20 mouse cellular contexts compared by ENCODE assay signal in genomic region chr5:125485031-125485778, GRCm38 (mm10). TPM values are rescaled to one million over a fixed set of nuclear protein-coding genes. Genes with fewer than 3 reads are reported as not detected.
DNase-seq lines count a peak whose midpoint lies in the region; ATAC-seq and TF ChIP-seq lines count a peak whose summit lies in the region.
"Had no signal": no experiment of that assay in that cellular context is flagged by ENCODE, and none has a peak within 500 bp of the region (broad histone marks: within the 10 kb centered on the region; RNA-seq: fewer than 3 reads in every experiment).

No protein-coding gene starts in this region.

- H3K4me2 ChIP-seq in heart, embryonic 11.5 days = no peak overlapping the region
- H3K4me2 ChIP-seq in lung, postnatal 0 days (replicated peaks; ENCODE audit: low read depth, low read length) = no peak overlapping the region
- H3K4me2 ChIP-seq in liver, postnatal 0 days (ENCODE audit: low read depth, low read length) = no peak overlapping the region
- H3K4me2 ChIP-seq: heart, embryonic 13.5 days had no signal

- H3K36me3 ChIP-seq in heart, embryonic 11.5 days (ENCODE audit: control insufficient read depth, insufficient read depth, low read length) = peaks cover 8% of the 10 kb centered on the region
- H3K36me3 ChIP-seq in lung, postnatal 0 days (ENCODE audit: insufficient read depth, low read length) = no peaks in the 10 kb centered on the region
- peaks cover 24% of the 10 kb centered on the region for H3K36me3 ChIP-seq in liver, postnatal 0 days (replicated peaks; ENCODE audit: insufficient read depth, low read length)

- WGBS in heart, embryonic 11.5 days (ENCODE audit: insufficient replicate concordance) = 89% methylated on average over 4 of the region's 4 CpGs
- WGBS in lung, postnatal 0 days = 88% methylated on average over 4 of the region's 4 CpGs
- WGBS in liver, postnatal 0 days (ENCODE audit: insufficient replicate concordance) = 89% methylated on average over 4 of the region's 4 CpGs

- no peaks in the 10 kb centered on the region for H3K9me3 ChIP-seq in heart, embryonic 11.5 days (replicated peaks; ENCODE audit: control insufficient read depth, low read length)
- H3K9me3 ChIP-seq in lung, postnatal 0 days (ENCODE audit: low read length) = no peaks in the 10 kb centered on the region
- no peaks in the 10 kb centered on the region for H3K9me3 ChIP-seq in liver, postnatal 0 days (ENCODE audit: low read length)
- H3K9me3 ChIP-seq: heart, embryonic 13.5 days had no signal

- TF ChIP-seq EP300 in lung, postnatal 0 days (IDR thresholded peaks at IDR 0.05) = no peak
- no peak for TF ChIP-seq EP300 in liver, postnatal 0 days (IDR thresholded peaks at IDR 0.05; ENCODE audit: low read depth)

- no peaks in the 10 kb centered on the region for H3K27me3 ChIP-seq in heart, embryonic 11.5 days (ENCODE audit: control insufficient read depth, insufficient read depth, low read length)
- H3K27me3 ChIP-seq in lung, postnatal 0 days (replicated peaks; ENCODE audit: insufficient read depth, low read length) = no peaks in the 10 kb centered on the region
- no peaks in the 10 kb centered on the region for H3K27me3 ChIP-seq in liver, postnatal 0 days (ENCODE audit: insufficient read depth, low read length)
- H3K27me3 ChIP-seq: heart, embryonic 13.5 days; Patski had no signal

- no peak for ATAC-seq in heart, embryonic 11.5 days (replicated peaks; ENCODE audit: insufficient number of reproducible peaks, low FRiP score, low TSS enrichment)
- peak; percentile 21; the same call in 1 of the 2 replicates for ATAC-seq in lung, postnatal 0 days
- peak; percentile 35; the same call in 1 of the 2 replicates for ATAC-seq in liver, postnatal 0 days
- ATAC-seq: activated CD4-positive, CD25-positive, alpha-beta regulatory T cell, adult 4 months; forebrain, embryonic 14.5 days; Patski had no signal

- no peaks in the 10 kb centered on the region for H3K4me1 ChIP-seq in heart, embryonic 11.5 days (ENCODE audit: control insufficient read depth, insufficient read depth, low read length)
- no peaks in the 10 kb centered on the region for H3K4me1 ChIP-seq in lung, postnatal 0 days (ENCODE audit: insufficient read depth, low read depth, low read length)
- peaks cover 11% of the 10 kb centered on the region for H3K4me1 ChIP-seq in liver, postnatal 0 days (ENCODE audit: insufficient read depth)

- TF ChIP-seq CTCF in lung, postnatal 0 days (IDR thresholded peaks at IDR 0.05) = no peak
- no peak for TF ChIP-seq CTCF in liver, postnatal 0 days (IDR thresholded peaks at IDR 0.05; ENCODE audit: low read depth)

- no peak overlapping the region for H3K9ac ChIP-seq in heart, embryonic 11.5 days (ENCODE audit: low read depth, low read length)
- H3K9ac ChIP-seq in lung, postnatal 0 days (replicated peaks; ENCODE audit: low read depth) = no peak overlapping the region
- H3K9ac ChIP-seq in liver, postnatal 0 days (replicated peaks) = no peak overlapping the region
- H3K9ac ChIP-seq: heart, embryonic 13.5 days had no signal

- DNase-seq in heart, adult 11 months = peak; percentile 88
- DNase-seq in lung, postnatal 0 days (ENCODE audit: low spot score) = no peak
- no peak for DNase-seq in lung, postnatal 4 days
- peak; percentile 85 for DNase-seq in adipocyte (ENCODE audit: low spot score)
- DNase-seq in liver, postnatal 0 days = no peak
- no peak for DNase-seq in layer of hippocampus, postnatal 14 days (ENCODE audit: low spot score in 2 of 2)
- DNase-seq in adrenal gland, postnatal 10 days = no peak
- DNase-seq: cerebellum, adult 11 months; cerebellum, postnatal 36 days; gastrocnemius, postnatal 36 days; heart, postnatal 4 days; left cerebral cortex, postnatal 4 days; lung, adult 18-20 months; thymus, postnatal 36 days had no signal

- no peak overlapping the region for H3K4me3 ChIP-seq in heart, embryonic 11.5 days (ENCODE audit: low read depth, low read length)
- no peak overlapping the region for H3K4me3 ChIP-seq in lung, postnatal 0 days (ENCODE audit: low read depth, low read length)
- H3K4me3 ChIP-seq in liver, postnatal 0 days (ENCODE audit: low read depth, low read length) = no peak overlapping the region
- H3K4me3 ChIP-seq: erythroblast, embryonic 14.5 days; heart, embryonic 13.5 days had no signal

- H3K27ac ChIP-seq in heart, embryonic 11.5 days (ENCODE audit: low read depth, low read length) = no peak overlapping the region
- no peak overlapping the region for H3K27ac ChIP-seq in lung, postnatal 0 days (ENCODE audit: low read length)
- peak overlapping the region; percentile 69 for H3K27ac ChIP-seq in liver, postnatal 0 days (ENCODE audit: low read depth)
- H3K27ac ChIP-seq: heart, embryonic 13.5 days had no signal

RNA-seq across cellular contexts. Expression of gene Aacs, which starts 9.6 kb away (rescaled TPM):
- polyA plus RNA-seq in heart, embryonic 11.5 days (2014; fragmentation: Nextera tagmentation; extraction: Ambion mirVana) = 14.2 and 15.5 TPM in 2 replicates
- polyA plus RNA-seq in lung, postnatal 0 days (2015; fragmentation: Nextera tagmentation; extraction: Ambion mirVana) = 20.0 and 25.9 TPM in 2 replicates
- polyA plus RNA-seq in liver, postnatal 0 days (2015; fragmentation: Nextera tagmentation; extraction: Ambion mirVana) = 3.8 and 4.6 TPM in 2 replicates
- 10 to 100 TPM; 77.1 to 87.7 TPM for total RNA-seq in layer of hippocampus, postnatal 14 days (2021)
- total RNA-seq in adrenal gland, postnatal 10 days (2021) = 10 to 100 TPM; 18.1 to 18.5 TPM

RNA-seq across cellular contexts. Expression of gene Bri3bp, which starts 43.8 kb away (rescaled TPM):
- 30.8 and 32.7 TPM in 2 replicates for polyA plus RNA-seq in heart, embryonic 11.5 days (2014; fragmentation: Nextera tagmentation; extraction: Ambion mirVana)
- polyA plus RNA-seq in lung, postnatal 0 days (2015; fragmentation: Nextera tagmentation; extraction: Ambion mirVana) = 12.8 and 13.3 TPM in 2 replicates
- polyA plus RNA-seq in liver, postnatal 0 days (2015; fragmentation: Nextera tagmentation; extraction: Ambion mirVana) = 20.2 and 20.9 TPM in 2 replicates
- total RNA-seq in layer of hippocampus, postnatal 14 days (2021) = 10 to 100 TPM; 89.0 to 90.0 TPM
- 10 to 100 TPM; 31.6 to 37.1 TPM for total RNA-seq in adrenal gland, postnatal 10 days (2021)

RNA-seq across cellular contexts. Expression of gene Tmem132b, which starts 46.4 kb away (rescaled TPM):
- 0.03 TPM in 2 replicates for polyA plus RNA-seq in heart, embryonic 11.5 days (2014; fragmentation: Nextera tagmentation; extraction: Ambion mirVana)
- polyA plus RNA-seq in lung, postnatal 0 days (2015; fragmentation: Nextera tagmentation; extraction: Ambion mirVana) = not detected in 2 replicates
- not detected in 2 replicates for polyA plus RNA-seq in liver, postnatal 0 days (2015; fragmentation: Nextera tagmentation; extraction: Ambion mirVana)
- 100 to 1,000 TPM in 1 of 2 experiments, 10 to 100 TPM in 1; 98.9 to 106 TPM for total RNA-seq in layer of hippocampus, postnatal 14 days (2021)
- 1 to 10 TPM in 1 of 2 experiments, under 1 TPM in 1; 0.70 to 1.2 TPM for total RNA-seq in adrenal gland, postnatal 10 days (2021)
- polyA plus RNA-seq: activated CD4-positive, CD25-positive, alpha-beta regulatory T cell, adult 4 months; erythroblast, embryonic 14.5 days; Patski had no signal

RNA-seq across cellular contexts. Expression of gene Dhx37, which starts 51.3 kb away (rescaled TPM):
- 9.9 and 10.6 TPM in 2 replicates for polyA plus RNA-seq in heart, embryonic 11.5 days (2014; fragmentation: Nextera tagmentation; extraction: Ambion mirVana)
- polyA plus RNA-seq in lung, postnatal 0 days (2015; fragmentation: Nextera tagmentation; extraction: Ambion mirVana) = 4.3 and 5.9 TPM in 2 replicates
- 3.3 and 3.4 TPM in 2 replicates for polyA plus RNA-seq in liver, postnatal 0 days (2015; fragmentation: Nextera tagmentation; extraction: Ambion mirVana)
- 10 to 100 TPM; 12.4 to 13.8 TPM for total RNA-seq in layer of hippocampus, postnatal 14 days (2021)
- total RNA-seq in adrenal gland, postnatal 10 days (2021) = 10 to 100 TPM; 11.2 to 12.2 TPM

Comparison
In these comparisons a context has a peak if more than half of its experiments do, and no peak if none do; other contexts are left out.
1. DNase-seq: peak in heart, adult 11 months (single experiment) and adipocyte (single experiment); none in lung, postnatal 0 days (single experiment), lung, postnatal 4 days (0 of 2), liver, postnatal 0 days (single experiment), layer of hippocampus, postnatal 14 days (0 of 2) and adrenal gland, postnatal 10 days (single experiment).